Mouse (Mus musculus) limb, embryonic 10.5 days (tissue): ENCODE data around the gene Whrn. TPM values are rescaled to one million over a fixed set of nuclear protein-coding genes. Genes with fewer than 3 reads are reported as not detected.

Experiments used
- DNase-seq: peaks from one replicate; pipeline ENCODE4 v3.0.0-alpha.2; 2017; ENCODE audit warnings: low spot score
- H3K27ac ChIP-seq: fragments of 300-500 bp; sonication (generic); 2 replicates; pipeline ENCODE4 v1.5.1; 2016; ENCODE audit warnings: mild to moderate bottlenecking
- H3K27me3 ChIP-seq: fragments of 300-500 bp; sonication (generic); 2 replicates; pipeline ENCODE4 v1.6.1; 2016; ENCODE audit warnings: low read depth, mild to moderate bottlenecking; ENCODE audit not compliant: poor library complexity, severe bottlenecking
- H3K36me3 ChIP-seq: fragments of 300-500 bp; sonication (generic); 2 replicates; pipeline ENCODE4 v1.6.1; 2016; ENCODE audit warnings: mild to moderate bottlenecking, moderate library complexity
- H3K4me1 ChIP-seq: fragments of 300-500 bp; sonication (generic); 2 replicates; pipeline ENCODE4 v1.6.1; 2016
- H3K4me3 ChIP-seq: fragments of 300-500 bp; sonication (generic); 2 replicates; pipeline ENCODE4 v1.5.1; 2016; ENCODE audit warnings: mild to moderate bottlenecking, moderate library complexity
- H3K9me3 ChIP-seq: fragments of 300-500 bp; sonication (generic); replicated peaks from 2 replicates; pipeline ENCODE4 v1.6.1; 2016; ENCODE audit warnings: mild to moderate bottlenecking
- WGBS: fragments of 180-500 bp; shearing (Covaris S2); methylation state at CpG from one replicate; pipeline ENCODE4 v1.1.7; 2016; 5-methylcytosine and 5-hydroxymethylcytosine counted together
- polyA plus RNA-seq: library from polyadenylated mRNA; unstranded; fragments of >200 nt; fragmentation: Nextera tagmentation; extraction: Ambion mirVana; gene quantifications from 2 replicates; pipeline ENCODE4 v1.2.1, GENCODE M21; 2016

Gene Whrn
- polyA plus RNA-seq, 1 experiment from 2014 or later, result 13.9 TPM

DNA sequence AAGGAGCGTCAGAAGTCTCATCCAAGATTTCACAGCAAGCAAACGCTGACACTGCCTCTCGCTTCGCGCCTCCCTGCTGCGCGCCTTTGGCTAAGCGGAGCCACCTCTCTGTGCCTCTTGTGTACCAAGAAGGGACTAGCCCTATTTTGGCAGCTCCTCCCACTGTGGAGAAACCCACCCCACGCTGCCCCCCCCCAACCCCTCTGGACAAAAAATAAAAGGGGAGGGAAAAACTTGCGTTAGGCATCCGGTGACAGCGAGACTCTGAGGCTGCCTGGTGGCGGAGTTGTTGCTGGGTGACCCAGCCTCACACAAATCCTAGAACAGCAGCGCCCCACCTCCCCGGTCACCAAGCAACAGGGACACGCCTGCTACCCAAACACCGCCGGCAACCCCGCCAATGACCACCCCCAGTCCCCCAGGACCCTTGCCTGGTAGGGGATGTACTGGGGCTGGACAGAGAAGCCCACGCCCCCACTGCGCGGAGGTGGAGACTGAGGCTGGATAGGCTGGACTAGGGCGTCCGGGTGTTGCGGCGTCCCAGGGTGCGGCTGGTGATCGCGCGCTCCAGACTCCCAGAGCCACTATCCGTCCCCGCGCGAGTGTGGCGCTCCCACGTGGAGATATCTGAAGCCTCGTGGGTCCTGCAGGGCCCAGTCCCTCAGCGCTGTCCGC is 85.7 kb downstream of the Whrn start:
- H3K4me3 ChIP-seq, result peak overlapping the region; percentile 75
- peaks cover 46% of the 10 kb centered on the region for H3K4me1 ChIP-seq
- no peaks in the 10 kb centered on the region for H3K9me3 ChIP-seq
- DNase-seq, result peak; percentile 83
- under 1% methylated on average over 39 of the region's 39 CpGs for WGBS
- no peaks in the 10 kb centered on the region for H3K27me3 ChIP-seq
- H3K27ac ChIP-seq, result peak overlapping the region; percentile 83
- peaks cover 5% of the 10 kb centered on the region; the same call in 1 of the 2 replicates for H3K36me3 ChIP-seq

DNA sequence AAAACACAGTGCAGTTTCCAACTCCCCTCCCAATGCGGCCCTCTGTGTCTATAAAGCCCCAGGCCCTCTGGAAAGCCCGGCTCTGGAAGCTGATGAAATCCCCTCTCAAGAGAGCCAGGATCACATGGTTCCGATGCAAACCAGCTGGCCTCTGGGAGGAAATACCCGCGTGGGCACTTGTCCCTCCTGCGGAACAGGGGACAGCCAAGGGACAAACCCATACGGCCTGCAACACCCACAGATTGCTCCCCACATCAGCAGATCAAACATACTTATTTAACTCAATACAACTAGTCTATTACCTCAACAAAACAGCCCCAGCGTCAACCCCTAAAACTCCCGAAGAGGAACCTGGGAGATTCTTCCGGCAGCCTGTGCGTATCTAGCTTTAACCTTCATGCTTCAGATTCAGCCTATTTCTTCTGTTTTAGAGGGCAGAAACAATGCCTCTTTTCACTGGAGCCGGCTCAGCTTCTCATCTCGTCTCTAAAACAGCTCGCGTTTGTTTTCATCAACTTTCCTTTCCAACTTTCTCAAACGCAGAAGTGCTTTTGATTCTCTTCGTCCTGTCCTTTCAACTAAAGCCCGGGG is 86.4 kb downstream of the Whrn start:
- no peaks in the 10 kb centered on the region for H3K27me3 ChIP-seq
- DNase-seq, result peak; percentile 63
- H3K36me3 ChIP-seq, result no peaks in the 10 kb centered on the region
- peak overlapping the region; percentile 83 for H3K27ac ChIP-seq
- no peaks in the 10 kb centered on the region for H3K9me3 ChIP-seq
- H3K4me1 ChIP-seq, result peaks cover 52% of the 10 kb centered on the region
- WGBS, result 6% methylated on average over 18 of the region's 18 CpGs
- peak overlapping the region; percentile 75 for H3K4me3 ChIP-seq

DNA sequence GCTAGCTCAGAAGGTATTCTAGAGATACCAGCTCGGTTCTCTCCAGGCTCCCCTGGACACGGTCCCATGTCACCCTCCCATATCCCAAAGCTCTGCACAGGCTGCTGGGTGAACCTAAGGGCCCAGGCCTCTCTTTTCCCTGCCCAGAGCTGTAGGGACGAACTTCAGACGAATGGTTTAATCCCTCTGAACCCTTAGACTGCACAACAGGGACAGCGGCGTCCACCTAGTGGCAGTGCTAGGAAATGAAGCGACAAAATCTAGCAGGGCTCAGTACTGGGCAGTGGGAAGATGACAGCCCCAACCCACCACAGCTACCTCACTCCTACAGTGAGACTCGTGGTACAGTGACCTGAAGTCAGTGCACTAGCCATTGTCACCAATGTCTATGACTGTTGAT is 87.1 kb downstream of the Whrn start:
- 7% methylated on average over 8 of the region's 8 CpGs for WGBS
- no peaks in the 10 kb centered on the region for H3K27me3 ChIP-seq
- no peaks in the 10 kb centered on the region for H3K9me3 ChIP-seq
- H3K4me3 ChIP-seq, result peak overlapping the region; percentile 75; the same call in 1 of the 2 replicates
- 0 out of 2 replicates have a peak overlapping the region, but pooled peaks have one; percentile 0 for H3K27ac ChIP-seq
- peaks cover 53% of the 10 kb centered on the region for H3K4me1 ChIP-seq
- no peaks in the 10 kb centered on the region for H3K36me3 ChIP-seq
- DNase-seq, result peak; percentile 74

DNA sequence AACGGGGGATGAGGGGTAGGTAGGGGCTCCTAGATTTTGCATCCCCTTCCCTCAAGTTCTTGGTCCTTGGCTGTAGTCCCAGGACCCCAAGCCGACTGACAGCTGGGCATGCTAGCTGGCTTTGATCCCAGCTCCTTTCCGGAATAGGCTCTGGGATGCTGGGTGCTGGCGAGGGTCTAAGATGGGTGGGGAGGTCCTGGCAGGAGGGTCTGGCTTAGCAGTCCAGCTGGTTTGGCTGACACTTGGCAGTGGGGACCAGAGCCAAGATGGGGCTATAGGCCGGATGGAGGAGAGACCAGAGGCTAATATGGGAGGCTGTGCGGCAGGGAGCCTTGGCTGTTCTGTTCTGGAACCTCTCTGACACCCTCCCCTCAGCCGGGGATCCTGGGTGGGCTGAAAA is 87.5 kb downstream of the Whrn start:
- Histone ChIP-seq H3K9me3 (no peaks in the 10 kb centered on the region), H3K4me1 (peaks cover 57% of the 10 kb centered on the region), H3K27me3 (no peaks in the 10 kb centered on the region), H3K4me3 (no peak overlapping the region), H3K27ac (0 out of 2 replicates have a peak overlapping the region, but pooled peaks have one; percentile 0), H3K36me3 (no peaks in the 10 kb centered on the region)
- no peak for DNase-seq
- 71% methylated on average over 7 of the region's 7 CpGs for WGBS

DNA sequence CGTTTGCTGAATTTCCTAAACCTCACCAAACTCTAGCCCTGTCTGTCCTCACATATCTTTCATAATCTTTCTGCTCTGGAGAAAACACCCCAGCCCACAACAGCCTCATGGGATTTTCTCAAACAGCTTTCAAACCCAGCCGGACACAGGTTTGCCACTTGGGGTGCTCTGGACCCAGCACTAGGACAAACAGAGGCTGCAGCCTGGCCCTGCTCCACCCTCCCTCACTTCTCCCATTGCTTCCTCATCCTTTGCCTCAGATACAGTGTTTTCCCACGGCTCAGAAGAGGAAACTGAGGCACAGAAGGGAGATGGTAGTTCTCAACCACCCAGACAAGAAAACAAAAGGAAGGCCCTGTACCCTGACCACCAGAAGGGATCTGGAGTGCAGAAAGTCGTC is 90.1 kb downstream of the Whrn start:
- Histone ChIP-seq H3K4me3 (no peak overlapping the region), H3K4me1 (peaks cover 80% of the 10 kb centered on the region), H3K9me3 (no peaks in the 10 kb centered on the region), H3K36me3 (no peaks in the 10 kb centered on the region), H3K27ac (peak overlapping the region; percentile 95; the same call in 1 of the 2 replicates), H3K27me3 (no peaks in the 10 kb centered on the region)
- DNase-seq, result no peak
- 61% methylated on average over 4 of the region's 4 CpGs for WGBS

DNA sequence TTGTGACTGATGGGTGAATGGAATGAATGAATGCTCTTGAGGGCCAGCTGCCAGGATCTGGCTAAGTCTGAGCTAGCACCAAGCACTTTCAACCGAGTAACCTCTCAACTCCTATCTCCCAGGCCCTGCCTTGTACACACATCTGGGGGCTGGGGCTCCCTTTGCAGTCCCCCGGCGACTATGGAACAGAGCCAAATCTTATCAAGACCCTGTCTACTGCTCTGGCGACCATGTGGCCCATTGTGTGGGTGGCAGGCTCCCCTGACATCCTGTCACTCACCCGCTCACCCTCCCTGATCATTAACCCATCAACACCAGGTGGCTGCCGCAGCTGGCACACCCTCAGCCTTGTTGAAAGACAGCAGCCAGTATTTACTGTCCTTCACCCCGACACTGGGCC is 90.7 kb downstream of the Whrn start:
- Histone ChIP-seq H3K4me3 (no peak overlapping the region), H3K27me3 (no peaks in the 10 kb centered on the region), H3K27ac (peak overlapping the region; percentile 95), H3K4me1 (peaks cover 76% of the 10 kb centered on the region), H3K9me3 (no peaks in the 10 kb centered on the region), H3K36me3 (no peaks in the 10 kb centered on the region)
- no peak for DNase-seq
- WGBS, result 39% methylated on average over 7 of the region's 7 CpGs

DNA sequence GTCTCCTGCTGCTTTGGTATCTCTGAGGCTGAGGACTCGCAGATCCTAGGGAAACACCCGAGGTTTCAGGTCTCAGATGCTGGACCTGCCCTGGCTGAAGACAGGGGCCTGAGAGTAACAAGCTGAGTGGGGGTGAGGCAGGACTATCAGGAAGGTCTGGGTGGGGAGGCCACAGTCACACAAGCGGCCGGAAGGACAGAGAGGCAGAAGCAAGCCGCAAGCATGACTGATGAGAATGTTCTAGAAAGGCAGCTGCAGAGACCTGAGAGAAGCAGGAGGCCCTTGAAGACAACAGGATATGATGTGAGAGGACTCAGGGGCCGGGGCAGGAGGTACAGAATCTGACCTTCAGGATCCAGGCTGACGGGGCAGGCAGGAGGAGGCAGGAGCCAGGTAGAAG is 91.6 kb downstream of the Whrn start:
- no peak for DNase-seq
- H3K4me3 ChIP-seq, result no peak overlapping the region
- peaks cover 76% of the 10 kb centered on the region for H3K4me1 ChIP-seq
- H3K9me3 ChIP-seq, result no peaks in the 10 kb centered on the region
- peak overlapping the region; percentile 95 for H3K27ac ChIP-seq
- H3K36me3 ChIP-seq, result no peaks in the 10 kb centered on the region
- H3K27me3 ChIP-seq, result no peaks in the 10 kb centered on the region
- WGBS, result 68% methylated on average over 7 of the region's 7 CpGs

DNA sequence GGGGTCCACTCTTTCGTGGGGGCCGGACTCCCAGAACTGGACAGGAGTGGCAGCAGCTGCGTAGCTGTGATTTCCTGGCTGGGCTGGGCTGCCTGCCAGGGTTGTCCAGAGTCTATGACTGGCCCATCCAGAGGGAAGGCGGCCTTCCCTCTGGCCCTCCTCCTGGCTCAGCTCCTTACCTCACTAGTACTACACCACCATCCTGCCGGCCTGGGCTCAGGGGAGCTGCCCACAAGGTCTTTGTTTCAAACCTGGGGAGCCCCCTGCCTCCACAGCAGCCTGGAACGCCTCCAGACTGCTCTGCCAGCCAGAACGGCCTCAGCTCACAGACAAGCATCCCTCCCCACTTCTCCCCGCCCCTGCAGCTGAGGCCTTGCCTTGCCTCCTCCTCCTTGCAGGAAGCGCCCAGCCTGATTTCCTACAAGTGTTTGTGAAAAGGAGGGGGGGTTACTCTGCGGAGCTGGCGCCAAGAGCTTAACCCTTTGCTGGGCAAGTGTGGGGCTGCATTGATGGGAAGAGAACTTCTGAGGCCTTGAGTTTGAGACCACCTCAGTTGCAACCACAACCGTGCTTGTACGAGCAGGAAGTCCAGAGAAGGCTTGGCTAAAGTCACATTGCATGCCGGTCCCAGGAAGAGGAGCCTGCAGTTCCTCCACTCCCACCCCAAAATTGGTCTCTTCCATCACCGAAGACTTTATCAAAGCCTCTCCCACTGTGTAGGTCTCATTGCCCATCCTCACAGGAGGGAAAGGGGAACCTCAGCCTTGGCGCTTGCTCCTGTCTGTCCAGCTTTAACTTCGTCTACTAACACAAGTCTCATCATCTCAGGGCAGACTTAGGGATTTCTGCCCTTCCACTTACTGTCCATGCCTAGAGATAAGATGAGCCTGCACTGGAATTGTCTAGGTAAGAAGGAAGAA is 92.5 kb downstream of the Whrn start, which contains the start of gene Akna:
Gene Akna, minus strand, starts transcription at position 315 of the 920 bp plus-strand sequence.
- Histone ChIP-seq H3K36me3 (no peaks in the 10 kb centered on the region), H3K4me3 (peak within 1 kb of the TSS; percentile 51), H3K27me3 (no peaks in the 10 kb centered on the region), H3K9me3 (no peaks in the 10 kb centered on the region), H3K4me1 (peaks cover 77% of the 10 kb centered on the region), H3K27ac (peak within 1 kb of the TSS; percentile 95)
- WGBS, result 14% methylated on average over 17 of the region's 17 CpGs
- DNase-seq, result peak; percentile 82

DNA sequence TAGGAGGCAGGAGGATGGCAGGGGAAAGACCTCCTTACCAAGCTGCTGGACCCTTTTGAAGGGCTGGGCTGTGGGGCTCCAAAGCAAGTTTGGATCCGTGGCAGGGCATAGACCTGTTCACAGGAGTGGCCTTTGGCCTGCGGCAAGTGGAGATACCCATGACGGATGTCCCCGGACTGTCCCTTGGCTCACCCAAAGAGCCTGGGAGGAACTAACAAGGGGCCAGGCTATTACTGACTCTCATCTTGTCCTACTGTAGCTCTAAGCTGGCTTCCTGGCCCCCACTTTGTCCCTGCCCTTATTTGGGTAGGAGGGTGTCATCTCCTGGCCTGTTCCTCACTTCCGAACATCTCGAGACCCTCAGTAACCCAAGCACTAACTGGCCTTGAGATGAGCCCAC is 93.2 kb downstream of the Whrn start:
- no peaks in the 10 kb centered on the region for H3K27me3 ChIP-seq
- H3K27ac ChIP-seq, result peak overlapping the region; percentile 95
- H3K4me3 ChIP-seq, result peak overlapping the region; percentile 51
- DNase-seq, result no peak
- no peaks in the 10 kb centered on the region for H3K9me3 ChIP-seq
- WGBS, result 66% methylated on average over 6 of the region's 6 CpGs
- H3K36me3 ChIP-seq, result peaks cover 5% of the 10 kb centered on the region
- peaks cover 80% of the 10 kb centered on the region for H3K4me1 ChIP-seq

DNA sequence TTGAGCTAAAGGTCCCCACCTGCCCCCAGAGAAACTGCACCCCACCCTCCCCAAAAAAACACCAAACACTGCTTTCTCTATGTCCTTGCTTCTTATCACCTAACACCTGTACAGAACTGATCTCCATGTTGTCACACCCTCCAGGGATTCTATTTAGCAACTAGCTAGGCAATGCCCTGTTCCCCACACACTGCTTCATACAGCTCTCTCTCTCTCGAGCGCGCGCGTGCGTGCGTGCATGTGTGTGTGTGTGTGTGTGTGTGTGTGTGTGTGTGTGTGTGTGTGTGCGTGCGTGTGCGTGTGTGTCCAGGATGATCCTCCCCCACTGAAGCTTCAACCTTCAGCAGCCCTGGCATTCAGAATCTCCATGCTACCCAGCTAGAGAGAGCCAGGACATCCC is 93.7 kb downstream of the Whrn start:
- Histone ChIP-seq H3K27me3 (no peaks in the 10 kb centered on the region), H3K36me3 (peaks cover 10% of the 10 kb centered on the region), H3K9me3 (no peaks in the 10 kb centered on the region), H3K27ac (peak overlapping the region; percentile 95), H3K4me3 (peak overlapping the region; percentile 51; the same call in 1 of the 2 replicates), H3K4me1 (peaks cover 80% of the 10 kb centered on the region)
- 95% methylated on average over 10 of the region's 10 CpGs for WGBS
- DNase-seq, result no peak

DNA sequence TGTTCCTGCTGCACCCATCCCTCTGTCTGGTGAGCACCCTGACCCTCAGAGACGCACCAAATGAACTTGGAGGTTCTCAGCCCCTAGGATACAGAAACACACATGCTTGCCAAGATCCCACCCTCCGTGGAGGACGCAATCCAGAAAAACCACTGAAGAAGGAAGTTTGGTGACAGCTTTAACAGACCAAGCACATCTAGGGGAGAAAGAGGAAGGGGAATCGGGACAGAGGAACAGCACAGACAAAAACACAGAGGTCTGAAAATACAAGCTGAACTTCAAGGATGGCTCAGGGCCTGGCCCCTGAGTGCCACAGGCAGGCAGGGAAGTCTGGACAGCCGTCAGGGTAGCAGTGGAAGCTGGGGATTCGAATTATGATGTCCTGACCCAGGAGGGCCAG is 94.2 kb downstream of the Whrn start:
- WGBS, result 87% methylated on average over 6 of the region's 6 CpGs
- peaks cover 80% of the 10 kb centered on the region for H3K4me1 ChIP-seq
- peaks cover 14% of the 10 kb centered on the region for H3K36me3 ChIP-seq
- H3K4me3 ChIP-seq, result 0 out of 2 replicates have a peak overlapping the region, but pooled peaks have one; percentile 51
- H3K9me3 ChIP-seq, result no peaks in the 10 kb centered on the region
- no peaks in the 10 kb centered on the region for H3K27me3 ChIP-seq
- no peak for DNase-seq
- H3K27ac ChIP-seq, result peak overlapping the region; percentile 95; the same call in 1 of the 2 replicates

DNA sequence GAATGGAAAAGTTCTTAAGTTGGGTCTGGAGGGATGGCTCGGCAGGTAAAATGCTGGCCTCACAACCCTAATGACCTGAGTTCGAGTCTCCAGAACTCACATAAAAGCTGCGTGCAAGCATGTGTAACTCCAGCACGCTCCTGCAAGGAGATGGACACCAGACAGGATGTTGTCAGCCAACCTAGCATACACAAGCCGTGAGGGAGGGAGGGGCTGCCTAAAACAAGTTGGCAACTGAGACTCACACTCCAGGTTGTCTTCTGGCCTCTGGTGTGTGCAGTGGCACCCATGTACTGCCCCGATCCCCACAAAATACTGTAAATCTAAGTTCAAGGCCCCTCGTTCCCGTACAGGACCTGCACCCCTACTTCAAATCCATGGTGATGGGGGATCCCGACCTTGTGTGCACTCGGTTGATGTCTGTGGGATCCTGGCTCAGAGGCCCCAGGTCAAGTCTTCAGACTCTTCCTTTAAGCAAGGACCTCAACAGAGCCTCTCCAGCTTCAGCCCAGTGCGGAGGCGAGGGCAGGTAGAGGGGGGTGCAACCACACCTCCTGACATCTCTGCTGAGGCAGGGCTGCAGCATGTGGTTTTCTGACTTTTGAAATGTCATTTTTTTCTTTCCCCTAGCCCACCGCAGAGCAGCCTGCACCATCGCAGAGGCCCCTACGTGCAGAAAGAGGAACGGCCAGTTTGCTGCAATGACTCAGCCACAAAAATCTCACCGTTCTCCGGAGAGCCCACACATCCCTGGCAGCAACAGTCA is 95.1 kb downstream of the Whrn start:
- DNase-seq, result no peak
- Histone ChIP-seq H3K27me3 (no peaks in the 10 kb centered on the region), H3K36me3 (peaks cover 22% of the 10 kb centered on the region), H3K4me1 (peaks cover 76% of the 10 kb centered on the region), H3K9me3 (no peaks in the 10 kb centered on the region), H3K4me3 (no peak overlapping the region), H3K27ac (peak overlapping the region; percentile 95)
- WGBS, result 91% methylated on average over 18 of the region's 18 CpGs
